21 mouse cellular contexts compared by ENCODE assay signal in the genomic region with DNA sequence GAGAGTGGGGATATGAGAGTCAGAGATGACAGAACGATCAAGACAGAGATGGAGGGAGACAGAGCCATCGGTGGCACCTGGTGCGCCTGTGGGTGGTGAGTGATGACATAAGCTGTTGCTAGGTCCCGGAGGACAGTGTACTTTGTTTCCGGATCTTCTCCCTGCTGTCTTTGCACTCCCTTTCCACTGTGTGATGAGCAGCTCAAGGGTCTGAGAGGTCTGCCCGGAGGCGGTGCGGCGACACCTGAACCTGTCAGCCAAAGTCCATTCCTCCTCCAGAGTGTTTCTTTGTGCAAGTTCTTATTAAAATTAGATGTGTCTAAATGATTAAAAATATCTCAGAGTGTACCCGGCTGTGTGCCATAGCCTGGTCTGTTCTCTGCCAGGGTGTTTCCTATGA. TPM values are rescaled to one million over a fixed set of nuclear protein-coding genes. Genes with fewer than 3 reads are reported as not detected.
DNase-seq lines count a peak whose midpoint lies in the region; TF ChIP-seq lines count a peak whose summit lies in the region.
"Had no signal": no experiment of that assay in that cellular context is flagged by ENCODE, and none has a peak within 500 bp of the region (broad histone marks: within the 10 kb centered on the region; RNA-seq: fewer than 3 reads in every experiment).

No protein-coding gene starts in this region.

- H3K27me3 ChIP-seq in cerebellum, adult 2 months (ENCODE audit: control insufficient read depth, insufficient read depth, low read length): no peaks in the 10 kb centered on the region
- H3K27me3 ChIP-seq in kidney, adult 2 months (replicated peaks; ENCODE audit: control insufficient read depth, insufficient read depth, low read length): no peaks in the 10 kb centered on the region
- H3K27me3 ChIP-seq: embryonic facial prominence, embryonic 13.5 days; forebrain, embryonic 12.5 days; heart, embryonic 15.5 days had no signal

- TF ChIP-seq CTCF in cerebellum, adult 2 months (IDR thresholded peaks at IDR 0.05; ENCODE audit: borderline replicate concordance, insufficient read depth, low read depth, low read length): no peak
- TF ChIP-seq CTCF in kidney, adult 2 months (conservative IDR thresholded peaks at IDR 0.05; ENCODE audit: insufficient read depth, insufficient read length, low read depth, low read length): no peak

- no peaks in the 10 kb centered on the region for H3K4me1 ChIP-seq in cerebellum, adult 2 months (ENCODE audit: control insufficient read depth, insufficient read depth, low read length)
- no peaks in the 10 kb centered on the region for H3K4me1 ChIP-seq in kidney, adult 2 months (ENCODE audit: control insufficient read depth, insufficient read depth, low read length)
- H3K4me1 ChIP-seq: embryonic facial prominence, embryonic 13.5 days; forebrain, embryonic 12.5 days; heart, embryonic 15.5 days had no signal

- WGBS in cerebellum, adult 2 months: 63% methylated on average over 10 of the region's 10 CpGs
- 66% methylated on average over 10 of the region's 10 CpGs for WGBS in kidney, adult 2 months

- peak; percentile 32 to 34 for DNase-seq in cerebellum, adult 2 months
- no peak for DNase-seq in cerebellum, adult 11 months
- peak; percentile 62 for DNase-seq in kidney, adult 2 months
- DNase-seq in kidney, postnatal 4 days: no peak
- peak; percentile 23 for DNase-seq in layer of hippocampus, adult 11-12 months (ENCODE audit: low spot score)
- DNase-seq in layer of hippocampus, adult 9-10 months (ENCODE audit: low spot score): no peak
- peak; percentile 38 for DNase-seq in yolk sac, embryonic 10.5 days (ENCODE audit: low spot score)
- DNase-seq: adrenal gland, adult 8-10 months; adrenal gland, postnatal 36 days; B cell, adult 2 months; cerebellum, adult 11-12 months; cerebellum, postnatal 10 days; gastrocnemius, postnatal 14 days; heart, adult 2 months; heart, postnatal 14 days had no signal

- H3K4me3 ChIP-seq in cerebellum, adult 2 months (replicated peaks; ENCODE audit: insufficient read depth, low read depth, low read length): no peak overlapping the region
- H3K4me3 ChIP-seq in kidney, adult 2 months (ENCODE audit: insufficient read depth, low read depth, low read length): no peak overlapping the region
- H3K4me3 ChIP-seq: embryonic facial prominence, embryonic 13.5 days; forebrain, embryonic 12.5 days; heart, adult 2 months; heart, embryonic 15.5 days had no signal

- H3K36me3 ChIP-seq in kidney, adult 2 months (ENCODE audit: control insufficient read depth, insufficient read depth, low read length): no peaks in the 10 kb centered on the region

- no peak overlapping the region for H3K27ac ChIP-seq in cerebellum, adult 2 months (ENCODE audit: insufficient read depth, low read length)
- no peak overlapping the region for H3K27ac ChIP-seq in kidney, adult 2 months (ENCODE audit: insufficient read depth, low read depth, low read length)
- H3K27ac ChIP-seq: embryonic facial prominence, embryonic 13.5 days; forebrain, embryonic 12.5 days; heart, adult 2 months; heart, embryonic 15.5 days; hindbrain, embryonic 14.5 days had no signal

- TF ChIP-seq POLR2A in cerebellum, adult 2 months (IDR thresholded peaks at IDR 0.05; ENCODE audit: borderline replicate concordance, insufficient read depth, low read length): no peak
- TF ChIP-seq POLR2A in kidney, adult 2 months (IDR thresholded peaks at IDR 0.05; ENCODE audit: low read depth, low read length): no peak

RNA-seq across cellular contexts. Expression of gene Zfp382, which starts 15.1 kb away (rescaled TPM):
- 7.1 and 8.3 TPM in 2 replicates for polyA plus RNA-seq in cerebellum, adult 2 months (2012; rRNA removed)
- polyA plus RNA-seq in kidney, adult 2 months (2012; rRNA removed): 0.64 and 1.4 TPM in 2 replicates

RNA-seq across cellular contexts. Expression of gene Zfp146, which starts 32.7 kb away (rescaled TPM):
- 37.6 and 38.0 TPM in 2 replicates for polyA plus RNA-seq in cerebellum, adult 2 months (2012; rRNA removed)
- polyA plus RNA-seq in kidney, adult 2 months (2012; rRNA removed): 11.1 and 11.8 TPM in 2 replicates

RNA-seq across cellular contexts. Expression of gene Zfp260, which starts 42.2 kb away (rescaled TPM):
- polyA plus RNA-seq in cerebellum, adult 2 months (2012; rRNA removed): 46.3 and 46.6 TPM in 2 replicates
- polyA plus RNA-seq in kidney, adult 2 months (2012; rRNA removed): 13.2 and 18.1 TPM in 2 replicates

RNA-seq across cellular contexts. Expression of gene Zfp566, which starts 46.5 kb away (rescaled TPM):
- polyA plus RNA-seq in cerebellum, adult 2 months (2012; rRNA removed): 5.5 and 6.1 TPM in 2 replicates
- polyA plus RNA-seq in kidney, adult 2 months (2012; rRNA removed): 1.4 and 2.1 TPM in 2 replicates

RNA-seq across cellular contexts. Expression of gene Gm26920, which starts 46.6 kb away (rescaled TPM):
- 0.27 and 0.65 TPM in 2 replicates for polyA plus RNA-seq in cerebellum, adult 2 months (2012; rRNA removed)
- 0.07 TPM in 1 of 2 replicates, not detected in the other for polyA plus RNA-seq in kidney, adult 2 months (2012; rRNA removed)
- polyA plus RNA-seq: frontal cortex, adult 2 months; G1E; heart, adult 2 months had no signal

Comparison
In these comparisons a context has a peak if more than half of its experiments do, and no peak if none do; other contexts are left out.
1. DNase-seq: peak in cerebellum, adult 2 months (2 of 2), kidney, adult 2 months (single experiment), layer of hippocampus, adult 11-12 months (single experiment) and yolk sac, embryonic 10.5 days (single experiment); none in cerebellum, adult 11 months (single experiment), kidney, postnatal 4 days (0 of 2) and layer of hippocampus, adult 9-10 months (single experiment).